8 mouse cellular contexts compared by ENCODE assay signal in genomic region chr6:56066632-56067282, GRCm38 (mm10). TPM values are rescaled to one million over a fixed set of nuclear protein-coding genes. Genes with fewer than 3 reads are reported as not detected.
DNase-seq lines count a peak whose midpoint lies in the region; ATAC-seq lines count a peak whose summit lies in the region.

No protein-coding gene starts in this region.

- H3K9ac ChIP-seq in heart, embryonic 15.5 days = no peak overlapping the region

- H3K27me3 ChIP-seq in heart, embryonic 15.5 days = no peaks in the 10 kb centered on the region

- no peak overlapping the region for H3K4me2 ChIP-seq in heart, embryonic 15.5 days

- 0 out of 2 replicates have a peak, but pooled peaks have one; percentile 10 for ATAC-seq in heart, embryonic 15.5 days (replicated peaks; ENCODE audit: insufficient number of reproducible peaks, insufficient read depth, low FRiP score, low read depth)
- peak; percentile 94 for ATAC-seq in common myeloid progenitor, adult 5-6 weeks (replicated peaks; ENCODE audit: low read depth, poor library complexity, severe bottlenecking)
- peak; percentile 88 for ATAC-seq in megakaryocyte progenitor cell, adult 5-6 weeks (replicated peaks; ENCODE audit: poor library complexity)
- ATAC-seq in erythroid progenitor cell, adult 5-6 weeks (replicated peaks; ENCODE audit: low FRiP score, poor library complexity, severe bottlenecking) = no peak

- no peaks in the 10 kb centered on the region for H3K9me3 ChIP-seq in heart, embryonic 15.5 days (replicated peaks)

- H3K27ac ChIP-seq in heart, embryonic 15.5 days = no peak overlapping the region

- no peak for DNase-seq in heart, adult 11 months
- DNase-seq in R1 (ENCODE audit: low read depth, low spot score) = peak; percentile 50
- peak; percentile 52 for DNase-seq in heart, postnatal 4 days
- DNase-seq in large intestine, adult 2 months (ENCODE audit: low read depth, low spot score) = peak; percentile 1

- 35% methylated on average over 5 of the region's 5 CpGs for WGBS in heart, embryonic 15.5 days
- WGBS in large intestine, adult 2 months = 36% methylated on average over 5 of the region's 5 CpGs

- no peaks in the 10 kb centered on the region for H3K36me3 ChIP-seq in heart, embryonic 15.5 days

- H3K4me3 ChIP-seq in heart, embryonic 15.5 days = no peak overlapping the region

- no peaks in the 10 kb centered on the region for H3K4me1 ChIP-seq in heart, embryonic 15.5 days (replicated peaks)

RNA-seq across cellular contexts. Expression of gene Ppp1r17, which starts 49.5 kb away (rescaled TPM):
- polyA plus RNA-seq in heart, embryonic 15.5 days (2015; fragmentation: Nextera tagmentation; extraction: Ambion mirVana) = 1.7 and 2.9 TPM in 2 replicates
- not detected in 2 replicates for total RNA-seq in common myeloid progenitor, adult 5-6 weeks (2017)
- total RNA-seq in heart, postnatal 4 days (2021) = under 1 TPM in 1 of 2 experiments, not detected in 1; 0.25 TPM
- polyA plus RNA-seq in large intestine, adult 2 months (2012; rRNA removed) = not detected in 2 replicates
- not detected in 2 replicates for total RNA-seq in megakaryocyte progenitor cell, adult 5-6 weeks (2015)
- not detected in 2 replicates for total RNA-seq in megakaryocyte progenitor cell, adult 5-6 weeks (2017)
- total RNA-seq in erythroid progenitor cell, adult 5-6 weeks (2015; ENCODE audit: low replicate concordance) = not detected in 2 replicates
- not detected in 2 replicates for total RNA-seq in erythroid progenitor cell, adult 5-6 weeks (2017; ENCODE audit: low replicate concordance)
